Mouse (Mus musculus): Measurements from ENCODE around the gene Klf6. TPM values are rescaled to one million over a fixed set of nuclear protein-coding genes. Genes with fewer than 3 reads are reported as not detected.

Klf6 gene
- polyA plus RNA-seq, 1 experiment from 2014 or later: 79.0 TPM

GRCm38 (mm10) chr13:5843829-5844228 is 17.5 kb upstream of the Klf6 start:
- no peaks in the 10 kb centered on the region for H3K9me3 ChIP-seq
- no peak overlapping the region for H3K9ac ChIP-seq (replicated peaks)
- H3K27ac ChIP-seq (replicated peaks): no peak overlapping the region
- no peak overlapping the region for H3K4me3 ChIP-seq
- no peak for ATAC-seq (replicated peaks)
- H3K27me3 ChIP-seq: no peaks in the 10 kb centered on the region
- 48% methylated on average over 2 of the region's 2 CpGs for WGBS
- no peak overlapping the region for H3K4me2 ChIP-seq (replicated peaks)
- no peaks in the 10 kb centered on the region for H3K36me3 ChIP-seq
- no peaks in the 10 kb centered on the region for H3K4me1 ChIP-seq

- no peak for ATAC-seq (replicated peaks)
- Histone ChIP-seq H3K4me1 (no peaks in the 10 kb centered on the region), H3K27ac (replicated peaks) (no peak overlapping the region), H3K27me3 (no peaks in the 10 kb centered on the region), H3K4me2 (replicated peaks) (no peak overlapping the region), H3K36me3 (no peaks in the 10 kb centered on the region), H3K9me3 (no peaks in the 10 kb centered on the region), H3K9ac (replicated peaks) (no peak overlapping the region), H3K4me3 (no peak overlapping the region)
- WGBS: 88% methylated on average over 5 of the region's 5 CpGs
Observed at GRCm38 (mm10) chr13:5844338-5844737, 16.9 kb upstream of the Klf6 start.

DNA sequence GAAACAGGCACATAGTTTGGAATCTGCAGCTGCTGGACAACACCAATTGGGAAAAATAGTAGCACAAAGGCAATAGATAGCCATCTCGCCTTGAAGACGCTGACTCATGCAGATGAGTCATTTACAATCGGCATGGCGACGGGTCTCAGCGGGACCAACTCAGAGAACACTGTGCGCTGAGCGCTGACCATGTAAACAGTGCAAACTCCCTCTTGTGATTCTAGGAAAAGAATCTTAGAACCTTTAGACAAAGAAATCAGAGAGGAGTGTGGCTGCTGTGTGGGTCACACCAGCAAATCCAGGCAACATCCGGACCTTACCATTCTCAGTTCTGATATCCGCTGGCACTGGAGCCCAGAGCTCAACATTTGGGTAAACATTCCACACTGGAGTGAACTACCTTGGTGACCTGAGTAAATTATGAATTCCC is 16.1 kb upstream of the Klf6 start:
- H3K4me2 ChIP-seq (replicated peaks): no peak overlapping the region
- 63% methylated on average over 10 of the region's 10 CpGs for WGBS
- H3K4me1 ChIP-seq: no peaks in the 10 kb centered on the region

GRCm38 (mm10) chr13:5845605-5846004 is 15.7 kb upstream of the Klf6 start:
- Histone ChIP-seq H3K36me3 (no peaks in the 10 kb centered on the region), H3K9ac (replicated peaks) (no peak overlapping the region), H3K27ac (replicated peaks) (no peak overlapping the region), H3K27me3 (no peaks in the 10 kb centered on the region), H3K4me3 (no peak overlapping the region), H3K9me3 (no peaks in the 10 kb centered on the region), H3K4me1 (no peaks in the 10 kb centered on the region), H3K4me2 (replicated peaks) (no peak overlapping the region)
- 88% methylated on average over 5 of the region's 5 CpGs for WGBS
- no peak for ATAC-seq (replicated peaks)

More for the DNA sequence above, 16.1 kb upstream of the Klf6 start:
- H3K36me3 ChIP-seq: no peaks in the 10 kb centered on the region
- H3K4me3 ChIP-seq: no peak overlapping the region
- no peaks in the 10 kb centered on the region for H3K27me3 ChIP-seq
- no peak overlapping the region for H3K27ac ChIP-seq (replicated peaks)
- no peak for ATAC-seq (replicated peaks)
- H3K9ac ChIP-seq (replicated peaks): no peak overlapping the region
- no peaks in the 10 kb centered on the region for H3K9me3 ChIP-seq

- no peaks in the 10 kb centered on the region for H3K9me3 ChIP-seq
- no peak for ATAC-seq (replicated peaks)
- 87% methylated on average over 4 of the region's 4 CpGs for WGBS
- H3K4me1 ChIP-seq: no peaks in the 10 kb centered on the region
- no peak overlapping the region for H3K4me2 ChIP-seq (replicated peaks)
- H3K36me3 ChIP-seq: no peaks in the 10 kb centered on the region
- no peak overlapping the region for H3K27ac ChIP-seq (replicated peaks)
- no peaks in the 10 kb centered on the region for H3K27me3 ChIP-seq
- H3K4me3 ChIP-seq: no peak overlapping the region
- no peak overlapping the region for H3K9ac ChIP-seq (replicated peaks)
Observed at GRCm38 (mm10) chr13:5846860-5847259, 14.4 kb upstream of the Klf6 start.

GRCm38 (mm10) chr13:5847736-5848135 is 13.5 kb upstream of the Klf6 start:
- no peak overlapping the region for H3K9ac ChIP-seq (replicated peaks)
- H3K4me1 ChIP-seq: no peaks in the 10 kb centered on the region
- H3K27ac ChIP-seq (replicated peaks): no peak overlapping the region
- ATAC-seq (replicated peaks): no peak
- no peaks in the 10 kb centered on the region for H3K27me3 ChIP-seq
- H3K4me3 ChIP-seq: no peak overlapping the region
- no peak overlapping the region for H3K4me2 ChIP-seq (replicated peaks)
- H3K36me3 ChIP-seq: no peaks in the 10 kb centered on the region
- 75% methylated on average over 2 of the region's 2 CpGs for WGBS
- no peaks in the 10 kb centered on the region for H3K9me3 ChIP-seq

GRCm38 (mm10) chr13:5860651-5861156 is 578 bp upstream of the Klf6 start:
- Histone ChIP-seq H3K27me3 (no peaks in the 10 kb centered on the region), H3K4me1 (peaks cover 22% of the 10 kb centered on the region), H3K4me3 (peak overlapping the region; percentile 51), H3K27ac (replicated peaks) (peak overlapping the region; percentile 99), H3K36me3 (peaks cover 7% of the 10 kb centered on the region; the same call in 1 of the 2 replicates), H3K9me3 (no peaks in the 10 kb centered on the region), H3K9ac (replicated peaks) (peak overlapping the region; percentile 76), H3K4me2 (replicated peaks) (peak overlapping the region; percentile 62)
- under 1% methylated on average over 27 of the region's 27 CpGs for WGBS
- peak; percentile 65 for ATAC-seq (replicated peaks)

DNA sequence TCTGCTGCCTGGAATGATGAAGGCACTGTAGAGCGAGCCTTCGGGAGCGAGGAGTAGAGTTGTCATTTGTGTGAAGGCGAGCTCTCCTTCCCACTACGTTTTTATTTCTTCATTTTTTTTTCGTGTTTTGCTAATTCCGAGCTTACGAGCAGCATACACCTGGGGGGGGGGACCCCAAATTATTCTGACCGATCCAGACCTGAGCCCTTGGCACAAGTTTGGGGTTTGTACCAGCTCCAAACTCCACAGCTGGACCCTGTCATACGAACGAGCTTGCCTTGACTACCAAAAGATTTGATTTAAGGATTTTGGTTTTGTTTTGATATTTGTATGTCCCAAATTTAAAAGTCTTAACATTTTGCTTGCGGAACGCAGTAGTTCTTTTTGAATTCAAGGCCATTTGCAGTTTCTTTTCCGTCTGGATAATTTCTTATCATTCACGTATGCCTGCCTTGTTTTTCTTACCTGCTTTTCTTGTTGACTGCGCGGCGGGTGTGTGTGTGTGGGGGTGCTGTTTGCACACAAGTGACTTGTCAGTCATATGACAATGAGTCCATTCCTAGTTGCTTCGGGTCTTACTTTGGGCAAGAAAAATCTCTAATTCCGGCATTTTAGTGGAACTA is 832 bp downstream of the Klf6 start:
- H3K4me2 ChIP-seq (replicated peaks): peak overlapping the region; percentile 51
- no peaks in the 10 kb centered on the region for H3K9me3 ChIP-seq
- H3K4me3 ChIP-seq: peak overlapping the region; percentile 51
- ATAC-seq (replicated peaks): no peak
- H3K27ac ChIP-seq (replicated peaks): peak overlapping the region; percentile 99
- H3K36me3 ChIP-seq: peaks cover 20% of the 10 kb centered on the region
- peaks cover 30% of the 10 kb centered on the region for H3K4me1 ChIP-seq
- WGBS: under 1% methylated on average over 20 of the region's 20 CpGs
- H3K9ac ChIP-seq (replicated peaks): peak overlapping the region; percentile 66
- no peaks in the 10 kb centered on the region for H3K27me3 ChIP-seq

DNA sequence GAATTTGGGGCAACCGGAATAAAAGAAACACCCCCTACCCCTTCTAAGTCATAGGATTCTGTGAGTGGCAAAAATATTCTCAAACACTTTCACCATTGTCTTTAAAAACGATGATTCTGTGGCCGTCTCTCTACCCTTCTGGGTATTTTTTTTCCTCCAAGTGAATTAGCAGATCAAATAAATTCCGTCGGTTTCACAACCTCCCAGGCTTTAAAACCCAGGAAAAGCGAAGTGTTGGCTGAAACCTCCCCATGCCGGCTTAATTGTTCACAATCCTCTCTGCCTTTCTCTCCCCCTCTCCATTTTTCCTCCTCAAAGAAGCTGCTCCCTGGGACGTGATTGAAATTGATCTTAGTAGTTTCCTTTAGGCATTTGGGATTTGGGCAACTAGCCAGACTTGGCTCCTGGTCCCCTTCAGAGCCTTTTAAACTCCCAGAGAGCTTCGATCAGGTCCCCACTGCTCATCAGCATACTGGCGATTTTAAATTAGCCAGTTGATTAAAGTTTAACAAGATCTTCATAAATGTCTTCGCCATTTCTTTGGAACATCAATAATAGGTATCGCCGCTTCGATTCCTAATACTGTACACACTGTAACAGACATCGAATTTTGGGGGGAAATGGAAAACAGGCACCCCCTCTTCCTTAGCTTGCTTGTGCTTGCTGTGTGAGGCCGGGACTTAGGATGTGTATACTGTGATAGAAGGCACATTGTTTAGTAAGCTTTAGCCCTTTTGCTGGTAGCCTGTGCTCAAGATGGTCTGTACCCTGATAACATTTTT is 1.5 kb downstream of the Klf6 start:
- no peaks in the 10 kb centered on the region for H3K9me3 ChIP-seq
- peaks cover 27% of the 10 kb centered on the region for H3K36me3 ChIP-seq
- H3K9ac ChIP-seq (replicated peaks): peak overlapping the region; percentile 66
- ATAC-seq (replicated peaks): no peak
- H3K4me1 ChIP-seq: peaks cover 30% of the 10 kb centered on the region
- H3K27ac ChIP-seq (replicated peaks): peak overlapping the region; percentile 99
- WGBS: under 1% methylated on average over 16 of the region's 16 CpGs
- peak overlapping the region; percentile 51 for H3K4me2 ChIP-seq (replicated peaks)
- H3K27me3 ChIP-seq: no peaks in the 10 kb centered on the region
- H3K4me3 ChIP-seq: peak overlapping the region; percentile 51

GRCm38 (mm10) chr13:5863408-5863891 is 2.2 kb downstream of the Klf6 start:
- Histone ChIP-seq H3K9me3 (no peaks in the 10 kb centered on the region), H3K27ac (replicated peaks) (peak overlapping the region; percentile 99), H3K4me2 (replicated peaks) (peak overlapping the region; percentile 51), H3K9ac (replicated peaks) (peak overlapping the region; percentile 66), H3K27me3 (no peaks in the 10 kb centered on the region), H3K4me1 (peaks cover 32% of the 10 kb centered on the region), H3K4me3 (peak overlapping the region; percentile 51), H3K36me3 (peaks cover 33% of the 10 kb centered on the region)
- 3% methylated on average over 5 of the region's 5 CpGs for WGBS
- no peak for ATAC-seq (replicated peaks)

DNA sequence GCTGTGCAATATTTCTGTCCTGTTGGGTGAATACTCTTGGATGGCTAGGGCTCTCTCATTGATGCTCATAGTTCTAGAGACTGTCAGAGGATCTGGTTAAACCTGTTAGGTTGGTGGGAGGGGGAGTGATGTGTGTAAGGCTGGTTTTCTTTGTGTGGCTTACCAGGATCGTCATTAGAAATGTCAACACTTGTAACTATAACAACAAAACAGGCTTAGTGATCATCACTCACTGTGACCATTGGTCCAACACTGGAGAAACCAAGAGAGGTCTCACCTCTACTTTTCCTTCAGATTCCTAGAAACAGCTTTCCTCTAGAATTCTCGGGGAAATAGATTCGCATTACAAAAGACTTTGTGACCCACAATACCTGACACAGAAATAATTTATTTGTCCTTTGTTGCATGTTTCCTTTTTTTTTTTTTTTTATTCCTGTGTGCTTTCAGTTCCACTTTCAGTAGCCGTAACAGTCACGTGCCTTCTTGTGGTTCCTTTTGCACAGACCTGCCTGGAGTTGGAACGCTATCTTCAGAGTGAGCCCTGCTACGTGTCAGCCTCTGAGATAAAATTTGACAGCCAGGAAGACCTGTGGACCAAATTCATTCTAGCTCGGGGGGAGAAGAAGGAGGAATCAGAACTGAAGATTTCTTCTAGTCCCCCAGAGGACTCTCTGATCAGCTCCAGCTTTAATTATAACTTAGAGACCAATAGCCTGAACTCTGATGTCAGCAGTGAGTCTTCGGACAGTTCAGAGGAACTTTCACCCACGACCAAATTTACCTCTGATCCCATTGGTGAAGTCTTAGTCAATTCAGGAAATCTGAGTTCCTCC is 3.2 kb downstream of the Klf6 start:
- peak overlapping the region; percentile 69 for H3K27ac ChIP-seq (replicated peaks)
- 61% methylated on average over 10 of the region's 10 CpGs for WGBS
- peak overlapping the region; percentile 46 for H3K9ac ChIP-seq (replicated peaks)
- H3K4me2 ChIP-seq (replicated peaks): peak overlapping the region; percentile 51
- peaks cover 36% of the 10 kb centered on the region for H3K4me1 ChIP-seq
- peaks cover 36% of the 10 kb centered on the region for H3K36me3 ChIP-seq
- H3K27me3 ChIP-seq: no peaks in the 10 kb centered on the region
- no peaks in the 10 kb centered on the region for H3K9me3 ChIP-seq
- H3K4me3 ChIP-seq: peak overlapping the region; percentile 51
- no peak for ATAC-seq (replicated peaks)

DNA sequence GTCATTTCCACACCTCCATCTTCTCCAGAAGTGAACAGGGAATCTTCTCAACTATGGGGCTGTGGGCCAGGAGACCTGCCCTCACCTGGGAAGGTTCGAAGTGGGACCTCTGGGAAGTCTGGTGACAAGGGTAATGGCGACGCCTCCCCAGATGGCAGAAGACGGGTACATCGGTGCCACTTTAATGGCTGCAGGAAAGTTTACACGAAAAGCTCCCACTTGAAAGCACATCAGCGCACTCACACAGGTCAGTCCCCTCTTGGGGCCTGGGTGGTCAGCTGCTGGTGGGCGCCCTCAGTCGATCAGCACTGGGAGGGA is 3.8 kb downstream of the Klf6 start:
- H3K27ac ChIP-seq (replicated peaks): no peak overlapping the region
- 92% methylated on average over 9 of the region's 9 CpGs for WGBS
- no peak overlapping the region for H3K9ac ChIP-seq (replicated peaks)
- H3K4me3 ChIP-seq: peak overlapping the region; percentile 51; the same call in 1 of the 2 replicates
- no peaks in the 10 kb centered on the region for H3K27me3 ChIP-seq
- peak overlapping the region; percentile 51 for H3K4me2 ChIP-seq (replicated peaks)
- H3K9me3 ChIP-seq: no peaks in the 10 kb centered on the region
- H3K36me3 ChIP-seq: peaks cover 36% of the 10 kb centered on the region
- H3K4me1 ChIP-seq: peaks cover 41% of the 10 kb centered on the region
- no peak for ATAC-seq (replicated peaks)
